Mouse (Mus musculus) ES-E14 (cell line): ENCODE measurements at regions not wholly inside any gene's neighbourhood (a gene's known extent, or its start where the extent isn't known, plus 50 kb on each side); places are given as distances from the start of the nearest gene placed in this dataset.

ENCODE experiments used
- MAFK ChIP-seq: IDR thresholded peaks from 2 replicates; pipeline ENCODE4 v1.6.1; 2014; ENCODE audit warnings: mild to moderate bottlenecking, low read depth, low read length, inconsistent platforms; ENCODE audit not compliant: insufficient read depth
- ZC3H11A ChIP-seq: IDR thresholded peaks from 2 replicates; pipeline ENCODE4 v1.6.1; 2012; ENCODE audit warnings: low read depth, mild to moderate bottlenecking, inconsistent platforms, low read length, borderline replicate concordance

GRCm38 (mm10) chr10:68655491-68655890 is 68.0 kb upstream of the Tmem26 start:
- TF ChIP-seq ZC3H11A = no peak
- TF ChIP-seq MAFK = no peak
